Mouse (Mus musculus): Measurements from ENCODE around the gene D17H6S53E.

- TF ChIP-seq CTCF (IDR thresholded peaks at IDR 0.05; ENCODE audit: insufficient read depth, low read length) (no peak), POLR2A (IDR thresholded peaks at IDR 0.05; ENCODE audit: borderline replicate concordance, extremely low read depth, low read depth, low read length) (no peak)
Observed at GRCm38 (mm10) chr17:35100196-35100765, 25.9 kb upstream of the D17H6S53E start.
